Mouse (Mus musculus) granulocyte monocyte progenitor cell, adult 5-6 weeks (primary cell): ENCODE measurements around the gene Mefv. TPM values are rescaled to one million over a fixed set of nuclear protein-coding genes. Genes with fewer than 3 reads are reported as not detected.
A peak's percentile ranks its signal among the peaks of the same experiment; 100 is the strongest.
"Not testable (repeated sequence)": the region's sequence is repeated elsewhere in the genome, so short reads cannot be mapped to it uniquely, and the experiment has no call there.

Experiments
- ATAC-seq: replicated peaks from 2 replicates; pipeline ENCODE4 v1.8.0; 2016; ENCODE audit warnings: mild to moderate bottlenecking, moderate TSS enrichment, inconsistent platforms; ENCODE audit not compliant: poor library complexity, severe bottlenecking
- total RNA-seq, 2 experiments: library from RNA; stranded (forward) in 1 of 2; stranded (reverse) in 1 of 2; fragments of 200-712, 200-1000 nt in 1 of 2; fragments of >200 nt in 1 of 2; fragmentation: Nextera tagmentation in 1 of 2; gene quantifications; 2 replicates each; pipeline ENCODE4 v1.2.3; 2014 to 2017

Gene Mefv
- total RNA-seq (2014; fragmentation: Nextera tagmentation), result 41.7 and 43.9 TPM in 2 replicates
- total RNA-seq (2017), result 61.1 and 63.4 TPM in 2 replicates

DNA sequence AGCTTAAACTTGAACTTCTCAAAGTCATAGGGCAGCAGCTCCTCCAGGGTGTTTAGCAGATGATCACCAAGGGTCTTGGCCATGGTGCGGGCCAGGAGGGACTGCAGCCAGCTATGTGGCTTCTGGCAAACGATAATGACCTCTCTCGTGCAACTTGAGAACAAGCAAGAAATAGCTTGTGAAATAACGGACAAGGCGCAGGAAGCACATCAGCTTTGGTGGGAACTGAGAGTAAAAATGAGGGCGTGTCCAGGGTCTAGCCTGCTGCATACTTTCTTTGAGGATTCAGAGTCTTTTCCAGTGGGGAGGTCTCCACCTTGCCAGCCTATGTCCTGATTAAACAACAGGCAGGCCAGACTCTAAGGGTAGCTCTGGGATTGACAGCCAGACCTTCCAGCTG, at the start of gene Mefv:
Gene Mefv, minus strand, starts transcription at position 118 of the 400 bp plus-strand sequence.
- peak; percentile 84 for ATAC-seq

DNA sequence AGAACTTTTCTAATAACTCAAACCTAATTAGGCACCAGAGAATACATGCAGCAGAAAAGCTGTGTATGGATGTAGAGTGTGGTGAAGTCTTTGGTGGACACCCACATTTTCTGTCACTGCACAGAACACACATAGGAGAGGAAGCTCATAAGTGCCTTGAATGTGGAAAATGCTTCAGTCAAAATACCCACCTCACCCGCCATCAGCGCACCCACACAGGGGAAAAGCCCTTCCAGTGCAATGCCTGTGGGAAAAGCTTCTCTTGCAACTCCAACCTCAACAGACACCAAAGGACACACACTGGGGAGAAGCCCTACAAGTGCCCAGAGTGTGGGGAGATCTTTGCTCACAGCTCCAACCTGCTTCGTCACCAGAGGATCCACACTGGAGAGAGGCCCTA, 31.1 kb upstream of the Mefv start:
- no peak for ATAC-seq

DNA sequence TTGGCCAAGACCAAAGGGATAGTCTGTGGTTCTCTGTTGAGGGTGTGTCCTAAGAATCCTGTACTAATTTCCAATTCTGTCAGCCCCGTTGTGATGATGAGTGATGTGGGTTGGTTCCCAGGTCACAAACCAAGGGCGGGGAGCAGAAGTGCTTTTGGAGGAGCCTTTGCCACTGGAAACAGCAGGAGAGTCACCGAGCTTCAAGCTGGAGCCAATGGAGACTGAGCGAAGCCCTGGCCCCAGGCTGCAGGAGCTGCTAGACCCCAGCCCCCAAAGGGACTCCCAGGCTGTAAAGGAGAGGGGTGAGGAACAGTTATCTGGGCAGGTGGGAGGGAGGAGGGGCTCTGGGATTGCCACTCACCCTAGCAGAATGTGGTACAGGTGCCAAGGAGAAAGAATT, 27.8 kb upstream of the Mefv start:
- no peak for ATAC-seq

DNA sequence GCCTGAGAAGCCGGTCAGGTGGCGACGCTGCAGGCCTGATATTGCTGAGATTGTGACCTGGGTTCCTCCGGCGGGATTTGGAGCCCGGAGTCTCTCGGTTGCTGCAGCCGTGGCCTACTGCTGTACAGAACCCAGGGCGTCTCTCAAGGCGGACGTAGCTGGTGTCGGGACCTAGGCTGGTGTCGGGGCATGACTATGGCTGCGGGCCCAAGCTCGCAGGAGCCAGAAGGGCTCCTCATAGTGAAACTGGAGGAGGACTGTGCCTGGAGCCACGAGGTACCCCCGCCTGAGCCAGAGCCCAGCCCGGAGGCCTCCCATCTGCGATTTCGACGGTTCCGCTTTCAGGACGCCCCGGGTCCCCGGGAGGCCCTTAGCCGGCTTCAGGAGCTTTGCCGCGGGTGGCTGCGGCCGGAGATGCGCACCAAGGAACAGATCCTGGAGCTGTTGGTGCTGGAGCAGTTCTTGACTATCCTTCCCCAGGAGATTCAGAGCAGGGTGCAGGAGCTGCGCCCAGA, 26.3 kb upstream of the Mefv start:
- peak; percentile 52 for ATAC-seq

DNA sequence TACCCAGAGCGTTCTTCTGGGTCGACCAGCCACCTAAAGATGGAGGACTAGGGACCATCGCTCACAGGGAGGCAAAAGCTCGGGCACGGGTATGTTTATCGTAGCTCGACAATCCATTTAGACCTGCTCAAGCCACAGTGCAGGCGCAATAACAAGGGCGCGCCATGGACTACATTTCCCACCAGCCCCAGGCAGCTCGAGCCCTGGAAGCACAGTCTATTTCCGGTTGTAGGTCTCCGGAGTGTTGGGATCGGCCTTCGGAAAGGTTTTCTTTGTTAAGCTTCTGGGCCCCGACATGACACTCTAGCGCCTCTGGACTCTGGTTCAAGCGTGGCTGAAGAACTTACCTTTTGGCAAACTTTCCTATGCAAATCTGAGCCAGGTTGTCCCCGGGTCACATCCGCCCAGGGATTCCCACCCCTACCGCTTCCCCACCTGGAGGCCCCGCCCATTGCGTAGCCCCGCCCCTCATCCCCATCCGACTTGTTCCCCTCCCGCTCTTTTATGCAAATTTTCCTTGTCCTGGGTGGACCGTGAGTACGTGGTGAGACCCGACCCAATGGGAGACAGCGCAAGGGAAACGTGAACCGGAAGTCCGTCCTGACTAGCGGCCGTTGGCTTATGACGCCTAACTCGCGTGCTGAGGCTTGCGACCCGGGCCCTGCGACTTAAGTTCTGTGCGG, 25.7 kb upstream of the Mefv start, which contains the start of gene Zfp263:
Gene Zfp263, plus strand, starts transcription at position 591 of the 683 bp plus-strand sequence.
- ATAC-seq, result peak; percentile 83

DNA sequence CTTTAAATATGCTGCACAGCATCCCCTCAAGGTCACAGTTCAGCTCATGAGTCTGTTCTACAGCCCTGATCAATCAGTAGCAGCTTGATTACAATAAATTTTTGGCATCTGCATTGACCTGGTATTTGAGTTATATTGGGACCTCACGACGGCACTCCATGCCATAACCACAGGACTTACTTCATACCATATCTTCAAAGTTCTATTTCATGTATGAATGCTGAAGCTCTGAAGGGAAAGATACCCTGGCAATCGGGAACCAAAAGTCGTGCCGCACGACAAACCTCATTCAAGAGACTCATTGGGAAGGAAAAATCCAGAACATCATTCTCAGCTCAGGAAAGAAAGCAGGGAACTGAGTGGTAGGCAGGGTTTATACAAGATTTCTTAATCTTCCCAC, 24.6 kb upstream of the Mefv start:
- no peak for ATAC-seq

DNA sequence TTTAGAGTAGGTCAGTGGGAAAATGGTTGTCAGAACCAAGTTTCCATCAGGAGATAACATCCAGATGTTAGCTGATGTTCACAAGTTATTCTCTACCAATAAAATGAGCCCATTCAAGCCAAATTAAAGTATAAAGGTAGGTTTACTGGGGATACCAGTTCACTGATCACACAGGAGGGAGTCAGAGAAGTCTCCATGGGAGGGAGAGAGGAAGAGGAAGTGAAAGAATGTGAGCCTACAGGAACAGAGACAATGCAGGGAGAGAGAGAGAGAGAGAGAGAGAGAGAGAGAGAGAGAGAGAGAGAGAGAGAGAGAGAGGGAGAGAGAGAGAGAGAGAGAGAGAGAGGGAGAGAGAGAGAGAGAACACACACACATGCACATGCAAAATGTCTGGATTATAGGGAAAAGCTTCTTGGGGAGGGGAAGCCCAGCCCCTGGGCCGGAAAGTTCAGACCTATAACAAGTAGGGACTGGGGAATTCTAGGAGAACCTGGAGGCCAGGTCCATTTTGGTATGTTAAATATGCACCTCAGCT, 15.4 kb upstream of the Mefv start:
- peak; percentile 78 for ATAC-seq

DNA sequence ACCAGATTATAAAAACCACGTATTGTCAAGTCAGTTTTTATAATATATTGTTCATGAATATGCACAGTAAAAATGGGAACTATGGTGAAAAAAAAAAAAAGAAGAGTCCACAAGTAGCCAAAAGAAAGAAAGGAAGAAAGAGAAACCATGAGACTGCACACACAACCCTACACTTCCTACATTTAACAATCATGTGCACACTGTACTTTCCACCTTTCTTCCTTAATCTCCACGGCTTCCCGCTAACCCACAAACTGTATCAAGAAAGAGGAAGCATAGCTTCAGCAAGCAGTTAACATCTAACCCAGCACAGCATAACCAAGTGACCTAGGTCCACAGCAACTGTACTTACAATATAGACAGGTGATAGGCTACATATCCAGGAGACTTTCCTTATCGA, 14.7 kb upstream of the Mefv start:
- peak; percentile 96 for ATAC-seq

DNA sequence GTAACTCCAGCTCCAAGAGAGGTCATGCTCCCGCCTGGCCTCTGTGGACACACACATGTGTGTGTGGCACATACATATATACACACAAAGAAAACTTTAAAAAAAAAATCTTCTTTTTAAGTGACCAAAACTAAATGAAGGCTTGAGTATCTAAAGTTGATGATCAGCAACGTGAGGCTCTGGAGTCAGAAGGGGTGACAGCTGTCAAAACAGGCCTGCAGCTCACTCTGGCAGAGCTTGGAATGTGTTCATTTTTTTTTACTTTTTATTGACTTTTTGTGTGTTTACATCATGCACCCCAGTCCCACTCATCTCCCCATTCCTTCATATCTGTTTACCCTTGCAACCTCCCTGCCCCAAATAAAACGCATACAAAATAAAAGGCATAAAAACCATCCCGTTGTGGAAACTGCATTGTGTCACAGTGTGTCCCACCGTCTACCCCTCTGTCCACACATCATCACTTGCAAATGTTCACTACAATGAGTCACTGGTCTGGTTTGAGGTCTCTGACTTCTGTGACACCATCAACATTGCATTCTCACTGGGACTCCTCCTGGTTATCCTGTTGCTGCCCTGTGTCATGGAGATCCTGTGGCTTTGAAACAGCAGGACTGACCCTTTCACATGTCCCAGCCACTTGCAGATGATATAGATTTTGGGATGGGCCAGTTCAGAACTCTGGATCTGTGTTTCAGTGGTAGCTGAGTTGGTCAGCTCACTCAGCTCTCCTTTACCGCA, 10.3 kb upstream of the Mefv start:
- ATAC-seq, result no peak

DNA sequence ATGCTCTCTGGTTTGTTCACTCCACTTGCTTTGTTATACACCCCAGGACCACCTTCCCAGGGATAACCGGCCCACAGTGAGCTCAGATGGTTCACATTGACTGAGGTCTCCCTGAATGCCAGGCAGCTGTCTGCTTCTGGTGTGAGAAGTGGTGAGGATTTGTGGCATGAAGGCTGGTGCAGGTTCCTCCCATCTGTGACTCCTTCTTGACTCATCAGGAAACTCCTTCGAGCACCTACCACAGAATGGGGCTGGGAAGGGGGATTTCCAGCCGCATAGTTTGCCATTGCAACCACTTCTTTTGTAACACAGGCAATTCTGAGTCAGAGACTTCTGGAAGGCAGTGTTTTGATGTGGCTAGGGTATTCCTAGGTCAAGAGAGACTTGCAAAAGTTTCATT, 5.3 kb upstream of the Mefv start:
- ATAC-seq, result peak; percentile 95

DNA sequence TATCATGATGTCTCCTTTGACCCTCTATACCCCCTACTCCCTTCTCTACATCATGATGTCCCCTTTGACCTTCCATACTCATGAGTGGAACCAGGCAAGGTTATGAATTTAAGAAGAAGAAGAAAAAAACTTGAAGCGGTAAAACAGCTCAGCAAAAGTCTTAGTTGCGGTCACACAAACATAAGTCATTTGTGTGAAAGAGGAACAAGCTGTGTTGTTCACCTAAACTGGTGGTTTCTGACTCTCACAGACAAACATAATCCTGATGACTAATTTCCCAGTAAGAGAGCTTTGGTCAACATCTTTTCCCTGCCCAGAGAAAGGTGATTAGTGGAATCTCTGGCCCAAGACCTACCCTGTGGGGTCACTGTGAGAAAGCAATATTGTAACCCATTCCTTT, 3.2 kb downstream of the Mefv start:
- peak; percentile 68 for ATAC-seq

DNA sequence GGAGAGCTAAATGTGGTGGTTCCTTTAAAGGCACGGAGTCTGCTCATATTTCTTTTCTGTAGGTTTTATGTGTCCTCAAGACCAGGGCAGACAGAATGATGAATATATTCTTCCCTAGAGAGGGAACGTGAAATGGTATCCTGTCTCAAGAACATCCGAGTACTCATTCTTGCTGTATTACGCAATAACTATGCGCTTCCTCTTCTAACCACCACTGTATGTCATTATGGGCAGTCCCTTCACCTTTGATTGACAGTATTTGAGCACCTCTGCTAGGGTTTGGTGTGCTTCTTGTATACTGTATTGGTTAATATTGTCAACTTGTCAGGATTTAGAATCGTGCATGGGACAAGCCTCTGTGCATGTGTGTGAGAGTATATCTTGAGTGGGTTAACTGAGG, 11.2 kb downstream of the Mefv start:
- ATAC-seq, result peak; percentile 93

DNA sequence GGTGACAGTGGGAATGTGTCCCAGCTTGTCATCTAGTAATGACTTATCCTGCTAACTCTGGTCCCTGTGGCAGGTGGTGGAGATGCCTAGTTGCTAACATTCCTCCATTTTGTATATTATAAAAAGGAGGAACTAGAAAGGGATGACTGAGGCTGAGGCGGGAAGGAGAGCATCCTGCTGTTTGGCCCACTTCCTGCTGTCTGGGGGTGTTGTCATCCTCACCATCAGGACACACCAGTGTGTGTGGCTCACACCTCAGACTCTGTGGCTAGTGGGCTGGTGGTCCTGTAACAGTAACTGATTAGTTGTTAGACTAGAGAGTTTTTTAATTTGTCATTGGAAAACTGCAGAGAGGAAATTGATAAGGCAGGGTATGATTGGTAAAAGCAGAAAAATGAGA, 17.0 kb downstream of the Mefv start:
- peak; percentile 79 for ATAC-seq

DNA sequence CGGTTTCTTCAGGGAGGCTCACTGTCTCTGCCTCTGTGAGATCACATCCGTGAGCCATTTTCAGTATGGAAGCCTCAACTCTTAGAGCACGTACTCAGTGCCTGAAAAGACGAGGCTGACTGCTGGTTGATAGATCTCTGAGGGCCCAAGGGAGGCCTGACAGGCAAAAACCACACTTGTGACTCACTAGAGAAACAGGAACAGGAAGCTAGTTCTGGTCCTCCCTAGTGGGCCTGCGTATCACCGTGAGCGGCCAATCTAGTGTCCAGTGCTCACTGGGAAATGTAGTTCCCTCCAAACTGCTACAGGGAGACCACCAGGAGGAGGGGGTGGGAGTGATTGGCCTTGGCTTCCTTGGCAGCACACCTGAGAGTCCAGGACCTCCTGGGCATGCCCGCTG, 18.6 kb downstream of the Mefv start:
- peak; percentile 89 for ATAC-seq

DNA sequence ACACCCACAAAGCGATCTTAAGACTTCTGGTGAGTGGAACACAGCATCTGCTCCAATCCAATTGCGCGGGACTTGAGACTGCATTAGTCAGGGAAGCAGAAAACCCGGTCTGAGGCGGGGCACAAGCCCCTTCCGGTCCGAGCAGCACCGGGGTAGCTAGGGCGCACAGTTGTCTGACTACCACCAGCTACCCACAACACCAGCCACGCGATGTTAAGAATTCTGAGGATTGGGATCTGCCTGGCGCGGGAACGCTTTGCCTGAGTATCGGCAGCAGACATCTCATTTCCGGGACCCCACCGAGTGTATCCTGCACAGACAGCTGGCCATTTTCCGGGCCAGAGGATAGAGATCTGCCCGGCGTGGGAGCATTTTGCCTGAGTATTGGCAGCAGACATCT, 28.3 kb downstream of the Mefv start:
- not testable (repeated sequence) for ATAC-seq

Other genes with a start within 250 kb of the Mefv start
- not detected in 2 replicates for gene Olfr161, start 127.1 kb downstream of the Mefv start, total RNA-seq (2014; fragmentation: Nextera tagmentation)
- gene Olfr161, start 127.1 kb downstream of the Mefv start, total RNA-seq (2017), result not detected in 2 replicates
- 26.5 and 43.4 TPM in 2 replicates for gene Zfp263, start 26.0 kb upstream of the Mefv start, total RNA-seq (2014; fragmentation: Nextera tagmentation)
- 44.7 and 56.1 TPM in 2 replicates for gene Zfp263, start 26.0 kb upstream of the Mefv start, total RNA-seq (2017)
- gene Olfr15, start 112.8 kb upstream of the Mefv start, total RNA-seq (2014; fragmentation: Nextera tagmentation), result not detected in 2 replicates
- not detected in 2 replicates for gene Olfr15, start 112.8 kb upstream of the Mefv start, total RNA-seq (2017)
- gene Zfp174, start 129.2 kb upstream of the Mefv start, total RNA-seq (2014; fragmentation: Nextera tagmentation), result 0.64 and 1.4 TPM in 2 replicates
- gene Zfp174, start 129.2 kb upstream of the Mefv start, total RNA-seq (2017), result 0.60 and 0.77 TPM in 2 replicates
- gene Naa60, start 154.3 kb upstream of the Mefv start, total RNA-seq (2014; fragmentation: Nextera tagmentation), result 72.5 and 101 TPM in 2 replicates
- gene Naa60, start 154.3 kb upstream of the Mefv start, total RNA-seq (2017), result 33.9 and 34.1 TPM in 2 replicates
- 9.9 and 10.0 TPM in 2 replicates for gene Zfp597, start 166.5 kb upstream of the Mefv start, total RNA-seq (2014; fragmentation: Nextera tagmentation)
- 8.2 and 11.8 TPM in 2 replicates for gene Zfp597, start 166.5 kb upstream of the Mefv start, total RNA-seq (2017)
- gene Gm20695, start 166.6 kb upstream of the Mefv start, total RNA-seq (2014; fragmentation: Nextera tagmentation), result 1.3 and 7.0 TPM in 2 replicates
- gene Gm20695, start 166.6 kb upstream of the Mefv start, total RNA-seq (2017), result 1.4 TPM in 1 of 2 replicates, not detected in the other
- gene 1700037C18Rik, start 190.6 kb upstream of the Mefv start, total RNA-seq (2014; fragmentation: Nextera tagmentation), result 0.77 and 1.6 TPM in 2 replicates
- gene 1700037C18Rik, start 190.6 kb upstream of the Mefv start, total RNA-seq (2017), result 0.69 and 6.2 TPM in 2 replicates
- gene Cluap1, start 190.7 kb upstream of the Mefv start, total RNA-seq (2014; fragmentation: Nextera tagmentation), result 23.1 and 23.8 TPM in 2 replicates
- gene Cluap1, start 190.7 kb upstream of the Mefv start, total RNA-seq (2017), result 41.5 and 45.6 TPM in 2 replicates